ENCODE assay signal across 9 mouse cellular contexts in the genomic region with DNA sequence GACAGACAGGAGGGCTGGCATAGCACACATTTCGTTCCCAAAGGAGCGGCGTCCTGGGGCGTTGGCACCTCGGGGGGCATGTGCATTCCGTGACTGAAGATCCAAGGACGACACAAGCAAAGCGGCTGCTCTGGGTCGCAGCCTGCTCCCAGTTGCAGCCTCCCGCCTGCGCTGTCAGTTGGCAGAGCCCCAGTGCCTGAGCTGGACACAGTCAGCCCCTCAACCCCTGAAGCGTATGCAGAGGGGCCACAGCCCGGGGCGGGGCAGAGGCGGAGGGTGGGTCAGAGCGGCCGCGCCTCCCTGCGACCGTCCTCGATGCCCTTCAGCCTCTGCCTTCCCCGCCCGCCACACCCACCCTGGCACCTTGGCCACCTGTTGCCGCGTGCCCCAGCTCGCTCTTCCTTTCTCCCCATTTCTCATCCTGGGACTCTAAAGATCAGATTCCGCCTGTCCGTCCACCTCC. TPM values are rescaled to one million over a fixed set of nuclear protein-coding genes. Genes with fewer than 3 reads are reported as not detected.
DNase-seq lines count a peak whose midpoint lies in the region; ATAC-seq and TF ChIP-seq lines count a peak whose summit lies in the region.
"Had no signal": no experiment of that assay in that cellular context is flagged by ENCODE, and none has a peak within 500 bp of the region (broad histone marks: within the 10 kb centered on the region; RNA-seq: fewer than 3 reads in every experiment).

A gene (plus strand): TSS at position 413 of the 463 bp plus-strand sequence.

- H3K79me2 ChIP-seq in myocyte (ENCODE audit: control insufficient read depth, insufficient read depth), result no peaks in the 10 kb centered on the region

- 4% methylated on average over 28 of the region's 28 CpGs for WGBS in heart, embryonic 10.5 days
- WGBS in kidney, embryonic 16.5 days, result 3% methylated on average over 27 of the region's 28 CpGs

- H3K36me3 ChIP-seq in heart, embryonic 10.5 days, result no peaks in the 10 kb centered on the region
- H3K36me3 ChIP-seq in kidney, embryonic 16.5 days (ENCODE audit: insufficient read depth, low read length), result no peaks in the 10 kb centered on the region
- no peaks in the 10 kb centered on the region for H3K36me3 ChIP-seq in myocyte (ENCODE audit: control insufficient read depth, insufficient read depth)

- peak within 1 kb of the TSS; percentile 79 for H3K4me3 ChIP-seq in heart, embryonic 10.5 days
- peak within 1 kb of the TSS; percentile 80 for H3K4me3 ChIP-seq in kidney, embryonic 16.5 days (ENCODE audit: low read length)
- peak within 1 kb of the TSS; percentile 10 for H3K4me3 ChIP-seq in myocyte

- H3K27ac ChIP-seq in heart, embryonic 10.5 days, result peak within 1 kb of the TSS; percentile 57
- peak within 1 kb of the TSS; percentile 40; the same call in 1 of the 2 replicates for H3K27ac ChIP-seq in kidney, embryonic 16.5 days (ENCODE audit: low read length)
- H3K27ac ChIP-seq: macrophage had no signal

- H3K4me2 ChIP-seq in kidney, embryonic 16.5 days (replicated peaks; ENCODE audit: low read depth, low read length), result peak within 1 kb of the TSS; percentile 86
- H3K4me2 ChIP-seq in myocyte (ENCODE audit: low read depth), result peak within 1 kb of the TSS; percentile 77

- H3K27me3 ChIP-seq in heart, embryonic 10.5 days (ENCODE audit: insufficient read depth, poor library complexity, severe bottlenecking), result peaks cover 88% of the 10 kb centered on the region
- H3K27me3 ChIP-seq in kidney, embryonic 16.5 days (ENCODE audit: insufficient read depth, low read length), result peaks cover 48% of the 10 kb centered on the region
- peaks cover 49% of the 10 kb centered on the region for H3K27me3 ChIP-seq in myocyte (ENCODE audit: control insufficient read depth, insufficient read depth, insufficient read length)

- peaks cover 16% of the 10 kb centered on the region for H3K4me1 ChIP-seq in heart, embryonic 10.5 days
- H3K4me1 ChIP-seq in kidney, embryonic 16.5 days (ENCODE audit: insufficient read depth, low read length), result peaks cover 10% of the 10 kb centered on the region; the same call in 1 of the 2 replicates

- DNase-seq in embryo, embryonic 11 days, result peak; percentile 13
- no peak for DNase-seq in embryo, embryonic 10.5 days (ENCODE audit: low spot score)
- DNase-seq in adrenal gland, postnatal 36 days, result peak; percentile 42 to 74
- no peak for DNase-seq in heart, embryonic 10.5 days (ENCODE audit: low spot score)
- DNase-seq in left cerebral cortex, adult 18-20 months (ENCODE audit: low spot score in 2 of 2), result no peak
- no peak for DNase-seq in spleen, adult 18-20 months

- peak within 1 kb of the TSS; percentile 0 for H3ac ChIP-seq in myocyte (ENCODE audit: control insufficient read depth, insufficient read length)

- H3K9me3 ChIP-seq in heart, embryonic 10.5 days, result no peaks in the 10 kb centered on the region
- no peaks in the 10 kb centered on the region for H3K9me3 ChIP-seq in kidney, embryonic 16.5 days (ENCODE audit: low read length)

- peak within 1 kb of the TSS; percentile 74 for H3K9ac ChIP-seq in kidney, embryonic 16.5 days (replicated peaks; ENCODE audit: low read length)

- peak; percentile 69 for ATAC-seq in kidney, embryonic 16.5 days (ENCODE audit: low FRiP score, low TSS enrichment)

- no peak for TF ChIP-seq POLR2A in myocyte (IDR thresholded peaks at IDR 0.05; ENCODE audit: insufficient read length, low read depth)

TF ChIP-seq in myocyte, 11 proteins besides CTCF, POLR2A, EP300 and RAD21:
- TF ChIP-seq MAX (IDR thresholded peaks at IDR 0.05; ENCODE audit: low read depth), result no peak

RNA-seq across cellular contexts. Expression of the gene that starts here (rescaled TPM):
- 10 to 100 TPM; 23.9 to 38.5 TPM for total RNA-seq in adrenal gland, postnatal 36 days (2021)
- polyA plus RNA-seq in heart, embryonic 10.5 days (2016; fragmentation: Nextera tagmentation; extraction: Ambion mirVana), result 0.88 and 2.0 TPM in 2 replicates
- polyA plus RNA-seq in kidney, embryonic 16.5 days (2015; fragmentation: Nextera tagmentation; extraction: Ambion mirVana), result 5.1 and 5.9 TPM in 2 replicates
- polyA plus RNA-seq in myocyte (2012; fragmentation: generic; extraction: Trizol), result 0.12 TPM
- 1 to 10 TPM; 3.2 to 4.1 TPM for total RNA-seq in left cerebral cortex, adult 18-20 months (2021)
- polyA plus RNA-seq: macrophage had no signal

Comparison
In these comparisons a context has a peak if more than half of its experiments do, and no peak if none do; other contexts are left out.
1. RNA of the gene that starts here (total RNA-seq): 23.9 to 38.5 TPM in adrenal gland, postnatal 36 days; 3.2 to 4.1 TPM in left cerebral cortex, adult 18-20 months; every median in the first group is over 4 times any median in the second.
2. DNase-seq: peak in embryo, embryonic 11 days (single experiment) and adrenal gland, postnatal 36 days (2 of 2); none in embryo, embryonic 10.5 days (single experiment), heart, embryonic 10.5 days (single experiment), left cerebral cortex, adult 18-20 months (0 of 2) and spleen, adult 18-20 months (0 of 2).
3. H3K4me3 ChIP-seq: peak in every context shown above with its lines; median percentile 80 in kidney, embryonic 16.5 days; 79 in heart, embryonic 10.5 days; 10 in myocyte.